Mouse (Mus musculus) cerebellum, postnatal 10 days (tissue): ENCODE data around the gene Itpk1.
"Not testable (repeated sequence)": the region's sequence is repeated elsewhere in the genome, so short reads cannot be mapped to it uniquely, and the experiment has no call there.

Source experiments
- DNase-seq, 2 experiments: peaks; one replicate each; pipeline ENCODE4 v3.0.0; 2021; ENCODE audit warnings: mixed read lengths in 2 of 2

The Itpk1 gene

GRCm38 (mm10) chr12:102660906-102661651 is 43.7 kb downstream of the Itpk1 start:
- peak; percentile 80 to 84 for DNase-seq

DNA sequence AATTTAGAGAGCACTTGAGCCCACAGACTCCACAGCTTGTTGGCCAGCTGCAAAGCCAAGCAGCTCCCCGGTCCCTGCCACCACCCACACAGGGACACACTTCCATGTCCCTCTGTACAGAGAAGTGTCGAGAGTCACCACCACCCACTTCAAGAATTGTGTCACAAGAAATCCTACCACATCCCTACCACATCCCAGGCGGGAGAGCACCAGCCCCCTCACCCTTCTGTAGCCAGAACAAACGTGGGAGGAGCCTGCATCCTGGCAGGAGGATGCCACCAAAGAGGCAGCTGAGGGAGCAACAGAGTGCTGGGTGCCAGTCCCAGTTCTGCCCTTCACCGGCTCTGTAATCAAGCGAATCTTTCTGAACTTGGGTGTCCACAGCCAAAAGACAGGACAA is 51.7 kb downstream of the Itpk1 start:
- no peak for DNase-seq

GRCm38 (mm10) chr12:102652420-102652819 is 52.3 kb downstream of the Itpk1 start:
- DNase-seq, result no peak

DNA sequence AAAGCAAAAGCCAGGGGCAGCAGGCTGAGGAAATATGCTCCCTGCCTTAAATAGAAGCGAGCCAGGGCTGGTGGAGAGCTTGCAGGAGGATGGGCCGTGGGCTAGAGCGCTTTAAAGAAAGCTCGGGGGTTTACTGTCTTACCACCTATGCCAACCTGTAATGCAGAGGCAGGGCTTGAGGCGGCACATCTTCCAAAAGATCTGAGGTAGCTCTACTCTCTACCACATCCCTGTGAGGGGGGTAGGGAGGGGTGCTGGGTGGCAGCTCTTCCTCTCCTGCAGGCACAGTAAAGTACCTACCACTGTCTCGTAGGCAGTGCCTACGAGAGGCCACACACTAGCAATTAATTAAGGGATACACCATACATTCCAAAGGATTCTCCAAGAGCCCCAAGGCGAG is 52.9 kb downstream of the Itpk1 start:
- no peak for DNase-seq

DNA sequence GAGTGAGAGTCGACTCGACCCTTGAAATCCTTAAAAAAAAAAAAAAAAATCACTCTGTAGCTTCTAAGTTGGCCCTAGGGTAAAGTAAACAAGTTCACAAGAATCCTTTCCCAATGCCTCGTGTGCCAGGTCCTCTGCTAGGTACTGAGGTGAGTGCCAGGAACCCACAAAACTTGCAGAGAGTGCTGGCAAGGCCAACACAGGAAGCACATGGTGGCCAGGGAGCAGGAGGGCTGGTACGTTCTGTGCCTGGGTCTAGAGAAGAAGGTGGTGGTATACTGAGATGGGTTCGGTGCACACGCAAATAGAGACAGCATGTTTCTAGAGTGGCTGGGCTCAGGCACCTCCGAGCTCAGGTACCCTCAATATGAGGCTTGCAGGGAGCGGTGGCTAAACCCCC is 53.3 kb downstream of the Itpk1 start:
- peak in 1 of 2 experiments; percentile 50 for DNase-seq

- peak in 1 of 2 experiments; percentile 57 for DNase-seq
These were observed 54.1 kb downstream of the Itpk1 start for GRCm38 (mm10) chr12:102650649-102651048.

GRCm38 (mm10) chr12:102647839-102648564 is 56.7 kb downstream of the Itpk1 start:
- peak; percentile 63 to 73 for DNase-seq

GRCm38 (mm10) chr12:102646586-102647260 is 58.0 kb downstream of the Itpk1 start:
- no peak for DNase-seq

- peak in 1 of 2 experiments; percentile 32 for DNase-seq
These were observed 58.7 kb downstream of the Itpk1 start for GRCm38 (mm10) chr12:102645911-102646585.

GRCm38 (mm10) chr12:102643316-102643715 is 61.4 kb downstream of the Itpk1 start:
- peak; percentile 54 to 59 for DNase-seq

DNA sequence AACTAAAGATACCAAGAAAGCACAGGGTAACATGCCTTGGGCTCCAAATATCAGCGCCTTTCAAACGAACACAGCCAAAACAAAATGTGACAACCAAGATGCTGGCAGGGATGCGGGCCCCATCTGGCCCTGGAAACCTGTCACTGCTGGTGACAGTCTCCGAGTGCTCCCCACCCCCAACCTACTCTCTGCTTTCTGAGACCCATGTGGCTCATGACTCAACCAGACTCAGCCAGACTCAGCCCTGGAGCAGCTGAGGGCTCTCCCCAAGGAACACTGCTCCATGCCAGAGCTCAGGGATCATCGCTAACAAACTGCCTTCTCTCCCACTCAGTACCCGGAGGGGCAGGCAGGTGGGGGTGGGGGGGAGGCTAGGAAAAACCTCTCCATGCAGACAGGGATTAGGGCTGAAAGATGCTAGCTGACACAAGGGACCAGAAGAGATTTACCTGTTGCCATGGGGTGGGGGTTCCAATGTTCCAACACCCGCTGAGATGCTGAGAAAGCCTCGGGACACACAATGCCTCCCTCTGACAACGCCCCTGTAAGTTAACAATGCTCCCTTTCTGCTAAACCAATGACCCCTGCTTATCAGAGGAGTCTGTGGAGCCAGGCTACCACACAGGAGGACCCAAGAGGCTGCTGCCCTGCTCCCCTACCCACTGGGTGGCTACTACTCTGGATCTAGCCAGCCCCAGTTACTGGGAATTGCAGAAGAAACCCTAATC is 64.1 kb downstream of the Itpk1 start:
- DNase-seq, result peak; percentile 93 to 96

GRCm38 (mm10) chr12:102638878-102639277 is 65.9 kb downstream of the Itpk1 start:
- peak; percentile 70 to 78 for DNase-seq

DNA sequence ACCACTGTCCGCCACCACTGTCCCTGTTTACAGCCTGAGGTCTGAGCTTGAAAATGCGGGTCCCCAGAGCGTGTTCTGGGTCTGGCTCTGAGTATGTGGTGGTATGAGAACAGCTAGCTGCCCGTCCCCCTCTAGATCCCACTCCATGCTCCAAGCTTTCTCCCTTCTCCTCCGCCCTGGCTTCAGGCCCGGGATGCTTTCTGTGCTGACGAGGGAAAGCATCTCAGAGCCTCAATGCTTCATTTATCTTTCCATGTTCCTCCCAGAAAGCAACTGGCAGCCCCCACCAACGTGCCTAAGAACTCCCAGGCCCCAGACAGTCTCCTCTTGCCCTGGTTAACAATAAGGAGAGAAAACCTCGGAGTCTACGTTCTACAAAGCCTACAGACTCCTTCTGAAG is 67.5 kb downstream of the Itpk1 start:
- peak in 1 of 2 experiments; percentile 50 for DNase-seq

- DNase-seq, result no peak
These were observed 70.2 kb downstream of the Itpk1 start for GRCm38 (mm10) chr12:102634436-102635050.

DNA sequence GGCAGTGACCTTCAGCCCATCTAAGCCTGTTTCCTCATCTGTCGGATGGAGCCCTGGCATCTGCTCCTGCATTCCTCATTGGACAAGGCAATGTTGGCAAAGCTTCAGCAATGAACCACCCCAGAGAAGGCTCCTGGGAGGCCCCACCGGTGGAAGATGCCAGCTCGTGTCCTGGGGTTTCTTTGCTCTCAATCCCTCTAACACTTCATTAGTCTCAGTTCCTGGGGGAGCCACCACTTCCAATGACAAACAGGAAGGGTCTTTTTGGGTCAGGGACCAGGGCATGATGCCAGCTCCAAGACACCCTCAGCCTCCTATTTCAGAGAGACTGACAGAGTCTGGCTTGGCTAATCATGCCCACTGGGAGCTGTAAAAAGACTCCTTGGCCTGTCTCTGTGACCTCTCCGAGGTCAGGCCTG is 71.6 kb downstream of the Itpk1 start:
- DNase-seq, result peak; percentile 78 to 83

- peak; percentile 73 to 74 for DNase-seq
These were observed 73.0 kb downstream of the Itpk1 start for GRCm38 (mm10) chr12:102631690-102632089.

DNA sequence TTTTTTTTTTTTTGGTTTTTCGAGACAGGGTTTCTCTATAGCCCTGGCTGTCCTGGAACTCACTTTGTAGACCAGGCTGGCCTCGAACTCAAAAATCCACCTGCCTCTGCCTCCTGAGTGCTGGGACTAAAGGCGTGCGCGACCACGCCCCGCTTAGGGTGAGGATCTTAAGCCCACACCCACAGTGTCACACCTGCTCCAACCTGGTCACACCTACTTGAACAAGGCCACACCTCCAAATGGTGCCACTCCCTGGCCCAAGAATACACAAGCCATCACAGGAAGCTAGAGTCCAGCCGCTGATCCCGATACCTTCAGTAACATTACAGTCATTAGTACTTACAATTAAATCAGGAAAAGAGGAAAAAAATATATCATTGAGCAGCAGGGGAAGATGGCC is 74.3 kb downstream of the Itpk1 start:
- DNase-seq, result not testable (repeated sequence)

- no peak for DNase-seq
These were observed 76.5 kb downstream of the Itpk1 start for GRCm38 (mm10) chr12:102628221-102628620.

DNA sequence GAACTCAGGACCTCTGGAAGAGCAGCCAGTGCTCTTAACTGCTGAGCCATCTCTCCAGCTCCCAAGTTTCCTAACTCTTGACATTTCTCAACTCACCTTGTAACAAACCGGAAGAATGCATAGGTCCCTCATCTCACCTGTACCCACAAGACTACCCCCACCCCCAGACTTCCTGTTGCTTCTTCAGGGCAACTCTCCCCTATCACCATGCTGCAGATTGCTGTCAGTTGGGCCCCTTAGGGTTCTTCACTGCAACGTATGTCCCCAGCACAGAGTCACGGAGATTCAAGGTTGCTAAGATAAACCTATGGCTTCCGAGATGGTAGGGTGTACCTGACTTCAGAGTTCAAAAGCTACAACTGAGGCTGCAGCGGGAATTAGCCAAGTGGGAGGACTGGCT is 77.2 kb downstream of the Itpk1 start:
- no peak for DNase-seq

- DNase-seq, result no peak
These were observed 77.9 kb downstream of the Itpk1 start for GRCm38 (mm10) chr12:102626841-102627240.

GRCm38 (mm10) chr12:102625717-102626116 is 79.0 kb downstream of the Itpk1 start:
- no peak for DNase-seq

DNA sequence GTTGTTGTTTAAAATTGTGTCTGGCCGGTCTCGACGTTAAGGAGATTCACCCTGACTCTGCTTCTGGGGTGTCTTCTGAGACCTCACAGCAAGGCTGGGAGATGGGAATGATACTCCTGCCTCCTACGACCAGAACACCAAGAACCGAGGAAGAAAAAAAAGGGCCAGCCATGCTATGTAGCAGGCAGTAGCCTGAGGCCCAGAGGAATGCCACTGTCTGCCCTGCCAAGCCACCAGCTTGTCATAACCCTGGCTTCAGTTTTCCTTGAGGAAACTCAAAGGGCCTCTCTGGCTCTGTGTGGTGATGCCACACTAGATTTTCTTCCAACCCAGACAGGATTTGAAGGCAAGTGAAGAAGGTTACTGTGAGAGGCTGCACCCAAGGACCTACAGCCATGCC is 79.6 kb downstream of the Itpk1 start:
- DNase-seq, result no peak
